Mouse (Mus musculus): Measurements from ENCODE around the gene Smug1.

DNA sequence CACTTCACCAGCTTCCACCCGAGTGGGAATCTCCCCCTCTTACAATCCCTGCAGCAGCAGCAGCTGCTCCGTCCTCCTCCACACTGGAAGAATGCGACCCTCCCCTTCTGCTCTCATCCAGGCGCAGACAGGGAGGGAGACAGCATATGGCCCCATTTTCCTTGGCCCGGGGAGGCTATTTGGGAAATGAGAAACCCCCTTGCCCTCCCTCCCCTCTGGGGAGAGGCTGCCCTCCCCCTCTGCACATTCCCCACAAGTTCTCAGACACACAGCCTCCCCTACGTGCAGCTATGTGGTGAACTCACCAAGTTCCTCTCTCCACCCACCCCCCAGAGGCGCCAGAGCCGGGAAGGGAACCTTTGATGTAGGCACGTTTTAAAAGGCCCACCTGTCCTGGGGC lies 51.6 kb downstream of the Smug1 start:
- TF ChIP-seq POLR2A (IDR thresholded peaks at IDR 0.05; ENCODE audit: borderline replicate concordance, low read depth, low read length) (no peak), CTCF (IDR thresholded peaks at IDR 0.05; ENCODE audit: low read depth, low read length) (no peak)
